Mouse (Mus musculus) G1E (cell line): Measurements from ENCODE around the gene Fam234a. TPM values are rescaled to one million over a fixed set of nuclear protein-coding genes. Genes with fewer than 3 reads are reported as not detected.

ENCODE experiments used
- ATAC-seq: 2 replicates; pipeline ENCODE4 v1.8.0; 2016; ENCODE audit warnings: mild to moderate bottlenecking; ENCODE audit not compliant: insufficient number of reproducible peaks, poor library complexity, low FRiP score, severe bottlenecking; ENCODE audit errors: extremely low read depth
- DNase-seq: peaks from one replicate; pipeline ENCODE4 v3.0.0; 2012; ENCODE audit warnings: low spot score
- H3K27me3 ChIP-seq: 2 replicates; pipeline ENCODE4 v1.6.1; 2012; ENCODE audit warnings: mild to moderate bottlenecking, low read length, inconsistent platforms; ENCODE audit not compliant: insufficient read depth
- H3K36me3 ChIP-seq: replicated peaks from 2 replicates; pipeline ENCODE3; 2012; ENCODE audit warnings: mild to moderate bottlenecking, inconsistent platforms
- H3K4me1 ChIP-seq: 2 replicates; pipeline ENCODE4 v1.6.1; 2012; ENCODE audit warnings: low read depth, low read length, inconsistent platforms, mixed read lengths; ENCODE audit not compliant: insufficient read depth
- H3K4me3 ChIP-seq: 2 replicates; pipeline ENCODE4 v1.5.1; 2012; ENCODE audit warnings: low read depth, mild to moderate bottlenecking, inconsistent platforms, low read length, moderate library complexity, mixed read lengths
- H3K9me3 ChIP-seq: replicated peaks from 2 replicates; pipeline ENCODE4 v1.6.1; 2012; ENCODE audit warnings: inconsistent platforms
- CTCF ChIP-seq: IDR thresholded peaks from 2 replicates; pipeline ENCODE4 v1.5.1; 2012; ENCODE audit warnings: low read depth, low read length, inconsistent platforms, mixed read lengths
- GATA1 ChIP-seq: IDR thresholded peaks from 2 replicates; pipeline ENCODE4 v1.6.1; 2012; ENCODE audit warnings: borderline replicate concordance, low read length, inconsistent platforms, mixed read lengths
- GATA2 ChIP-seq: IDR thresholded peaks from 2 replicates; pipeline ENCODE4 v1.6.1; 2012; ENCODE audit warnings: low read depth, low read length, inconsistent platforms, borderline replicate concordance
- POLR2AphosphoS5 ChIP-seq: IDR thresholded peaks from 2 replicates; pipeline ENCODE4 v1.6.1; 2012; ENCODE audit warnings: low read depth, low read length, inconsistent platforms; ENCODE audit not compliant: insufficient replicate concordance
- TAL1 ChIP-seq: conservative IDR thresholded peaks from 2 replicates; pipeline ENCODE4 v1.6.1; 2012; ENCODE audit warnings: low read depth, low read length, inconsistent platforms, mixed read lengths
- polyA plus RNA-seq: library from polyadenylated mRNA; stranded (reverse); fragments of >175 nt; gene quantifications from 2 replicates; pipeline ENCODE4 v1.2.3, GENCODE M21; 2012
- total RNA-seq, 2 experiments: library from RNA; stranded (forward) in 1 of 2; stranded (reverse) in 1 of 2; fragments of 200-1000 nt in 1 of 2; fragments of >200 nt in 1 of 2; fragmentation: Nextera tagmentation in 1 of 2; gene quantifications; 2 replicates each; pipeline ENCODE4 v1.2.3; 2014 to 2017

Fam234a gene
- total and polyA plus RNA-seq, 3 experiments = 3.0 to 7.0 (median 4.2) TPM

DNA sequence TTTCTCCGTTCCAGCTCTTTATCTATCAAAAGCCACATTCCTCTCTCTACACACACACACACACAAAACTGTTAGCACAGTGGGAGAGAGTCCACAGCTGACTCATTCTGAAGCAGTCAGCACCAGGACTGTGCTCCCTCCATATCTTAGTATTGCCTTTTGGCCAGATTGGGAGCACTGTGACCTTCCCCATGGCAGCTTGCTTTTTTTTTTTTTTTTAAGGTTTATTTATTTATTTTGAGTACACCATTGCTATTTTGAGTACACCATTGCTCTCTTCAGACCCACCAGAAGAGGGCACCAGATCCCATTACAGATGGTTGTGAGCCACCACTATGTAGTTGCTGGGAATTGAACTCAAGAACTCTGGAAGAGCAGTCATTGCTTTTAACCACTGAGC lies 24.8 kb upstream of the Fam234a start:
- Histone ChIP-seq H3K4me3 (no peak overlapping the region), H3K4me1 (peaks cover 22% of the 10 kb centered on the region), H3K36me3 (peaks cover 82% of the 10 kb centered on the region), H3K27me3 (no peaks in the 10 kb centered on the region), H3K9me3 (no peaks in the 10 kb centered on the region)
- TF ChIP-seq CTCF (0 out of 2 replicates have a peak, but pooled peaks have one; percentile 9), TAL1 (no peak)
- no peak for ATAC-seq
- DNase-seq = no peak

DNA sequence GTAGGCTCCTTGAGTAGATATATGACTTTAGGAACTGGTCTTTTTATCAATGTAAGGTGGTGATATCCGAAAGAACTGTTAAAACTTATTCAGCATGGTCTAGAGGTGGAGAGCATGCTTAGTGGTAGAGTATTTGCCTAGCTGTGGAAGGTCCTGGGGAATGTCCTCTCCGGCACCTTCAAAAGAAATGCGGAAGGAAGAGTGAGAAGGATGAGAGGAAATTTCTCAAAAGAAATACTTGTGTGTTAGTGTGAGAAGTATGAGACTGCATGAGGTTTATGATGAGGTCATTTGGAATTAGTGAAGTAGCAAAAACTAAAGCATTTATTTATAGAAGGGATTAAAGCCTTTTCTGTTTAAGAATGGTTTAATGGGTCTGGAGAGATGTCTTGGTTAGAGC lies 18.3 kb upstream of the Fam234a start:
- ATAC-seq = no peak

DNA sequence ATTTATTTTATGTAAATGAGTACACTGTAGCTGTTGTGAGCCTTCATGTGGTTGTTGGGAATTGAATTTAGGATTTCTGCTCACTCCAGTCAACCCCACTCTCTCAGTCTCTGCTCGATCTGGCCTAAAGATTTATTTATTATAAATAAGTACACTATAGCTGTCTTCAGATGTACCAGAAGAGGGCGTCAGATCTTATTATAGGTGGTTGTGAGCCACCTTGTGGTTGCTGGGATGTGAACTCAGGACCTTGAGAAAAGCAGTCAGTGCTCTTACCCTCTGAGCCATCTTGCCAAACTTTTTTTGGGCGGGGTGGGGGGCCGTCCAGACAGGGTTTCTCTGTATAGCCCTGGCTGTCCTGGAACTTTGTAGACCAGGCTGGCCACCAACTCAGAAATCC lies 17.8 kb upstream of the Fam234a start:
- DNase-seq = no peak
- no peak for TF ChIP-seq GATA1
- no peak for TF ChIP-seq CTCF
- TF ChIP-seq TAL1 = no peak
- no peak for TF ChIP-seq GATA2
- TF ChIP-seq POLR2AphosphoS5 = no peak
- H3K4me1 ChIP-seq = peaks cover 45% of the 10 kb centered on the region
- H3K9me3 ChIP-seq = no peaks in the 10 kb centered on the region
- H3K36me3 ChIP-seq = peaks cover 84% of the 10 kb centered on the region
- ATAC-seq = no peak
- H3K27me3 ChIP-seq = no peaks in the 10 kb centered on the region
- no peak overlapping the region for H3K4me3 ChIP-seq

More for the DNA sequence above, 18.3 kb upstream of the Fam234a start:
- Histone ChIP-seq H3K27me3 (no peaks in the 10 kb centered on the region), H3K4me1 (peaks cover 45% of the 10 kb centered on the region), H3K4me3 (no peak overlapping the region), H3K36me3 (peaks cover 84% of the 10 kb centered on the region), H3K9me3 (no peaks in the 10 kb centered on the region)
- DNase-seq = no peak
- no peak for TF ChIP-seq GATA2
- TF ChIP-seq TAL1 = no peak
- no peak for TF ChIP-seq CTCF
- no peak for TF ChIP-seq POLR2AphosphoS5
- no peak for TF ChIP-seq GATA1

DNA sequence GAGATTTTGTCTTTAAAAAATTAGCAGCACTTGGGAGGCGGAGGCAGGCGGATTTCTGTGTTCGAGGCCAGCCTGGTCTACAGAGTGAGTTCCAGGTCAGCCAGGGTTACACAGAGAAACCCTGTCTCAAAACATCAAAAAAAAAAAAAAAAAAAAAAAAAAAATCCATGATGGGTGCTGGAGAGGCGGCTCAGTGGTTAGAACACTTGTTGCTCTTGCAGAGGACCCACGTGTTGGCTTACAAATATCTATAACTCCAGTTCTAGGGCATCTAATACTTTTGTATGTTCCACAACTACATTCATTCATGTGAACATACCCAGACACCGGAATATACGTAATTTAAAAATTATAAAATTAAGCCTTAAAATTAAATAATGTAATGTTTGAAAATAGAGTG lies 11.3 kb upstream of the Fam234a start:
- no peak overlapping the region for H3K4me3 ChIP-seq
- peaks cover 48% of the 10 kb centered on the region for H3K36me3 ChIP-seq
- H3K9me3 ChIP-seq = no peaks in the 10 kb centered on the region
- ATAC-seq = no peak
- H3K4me1 ChIP-seq = peaks cover 25% of the 10 kb centered on the region; the same call in 1 of the 2 replicates
- H3K27me3 ChIP-seq = no peaks in the 10 kb centered on the region
- DNase-seq = no peak
- TF ChIP-seq CTCF (no peak), GATA2 (no peak)

DNA sequence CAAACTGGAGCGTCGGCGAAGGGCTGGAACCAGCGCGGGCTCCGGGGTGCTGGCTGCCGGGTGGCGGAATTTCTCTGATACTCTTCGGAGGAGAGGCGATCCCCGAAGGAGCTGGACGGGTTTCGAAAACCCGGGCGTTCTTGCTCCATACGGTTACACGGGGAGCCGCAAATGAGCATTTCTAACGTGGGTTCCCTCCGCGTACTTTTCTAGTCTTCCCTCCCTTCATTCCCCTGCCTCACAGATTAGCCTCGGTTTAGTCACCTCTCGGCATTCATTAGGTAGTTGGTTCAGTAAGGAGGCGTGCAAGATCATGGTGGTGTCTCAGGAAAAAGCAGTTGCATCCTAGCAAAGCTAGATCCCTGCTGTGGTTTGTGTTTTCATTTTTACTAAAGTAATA lies 9.4 kb upstream of the Fam234a start:
- DNase-seq = no peak
- ATAC-seq = no peak

DNA sequence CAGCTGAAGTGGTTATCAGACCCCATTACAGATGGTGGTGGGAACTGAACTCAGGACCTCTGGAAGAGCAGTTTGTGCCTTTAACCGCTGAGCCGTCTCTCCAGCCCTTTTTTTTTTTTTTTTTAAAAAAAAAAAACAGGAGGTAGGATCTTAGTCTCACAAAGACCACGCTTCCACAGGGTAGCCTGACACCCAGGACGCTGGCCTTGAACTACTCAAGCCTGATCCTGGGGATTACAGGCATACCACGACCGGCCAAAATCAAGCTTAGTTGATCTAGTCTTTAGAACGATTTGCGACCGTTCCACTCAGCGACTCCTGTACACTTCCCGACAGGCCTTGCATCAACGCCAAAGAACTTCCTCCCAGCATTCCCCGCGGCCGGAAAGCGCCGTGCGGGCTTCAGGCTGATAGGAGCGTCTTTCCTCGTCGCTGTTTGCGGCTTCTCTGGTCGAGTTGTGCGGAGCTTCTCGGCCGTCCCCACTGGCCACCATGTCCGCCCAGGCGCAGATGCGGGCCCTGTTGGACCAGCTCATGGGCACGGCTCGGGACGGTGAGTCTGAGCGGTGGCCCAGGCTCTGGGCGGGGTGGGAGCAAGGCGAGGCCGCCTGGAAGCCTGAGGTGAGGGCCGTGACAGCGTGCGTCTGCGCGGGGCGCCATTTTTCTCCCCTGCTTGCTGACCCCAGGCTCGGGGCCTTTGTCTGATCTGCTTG lies 8.7 kb upstream of the Fam234a start, which contains the start of gene Luc7l:
TSS of gene Luc7l (plus strand) at position 358 of the 713 bp plus-strand sequence.
- TF ChIP-seq TAL1 (no peak), GATA1 (no peak), CTCF (no peak), GATA2 (no peak), POLR2AphosphoS5 (0 out of 2 replicates have a peak, but pooled peaks have one; percentile 66)
- H3K36me3 ChIP-seq = peaks cover 26% of the 10 kb centered on the region
- DNase-seq (peak; percentile 82), ATAC-seq (peak; percentile 49)
- H3K4me3 ChIP-seq = peak within 1 kb of the TSS; percentile 94
- H3K4me1 ChIP-seq = peaks cover 21% of the 10 kb centered on the region; the same call in 1 of the 2 replicates
- no peaks in the 10 kb centered on the region for H3K27me3 ChIP-seq
- H3K9me3 ChIP-seq = no peaks in the 10 kb centered on the region

More for the DNA sequence above, 9.4 kb upstream of the Fam234a start:
- TF ChIP-seq GATA1 (no peak), TAL1 (no peak), CTCF (no peak), POLR2AphosphoS5 (no peak), GATA2 (no peak)
- Histone ChIP-seq H3K4me1 (peaks cover 21% of the 10 kb centered on the region; the same call in 1 of the 2 replicates), H3K27me3 (no peaks in the 10 kb centered on the region), H3K9me3 (no peaks in the 10 kb centered on the region), H3K4me3 (peak overlapping the region; percentile 94), H3K36me3 (peaks cover 33% of the 10 kb centered on the region)
